Mouse (Mus musculus) E14TG2a.4 (cell line): Measurements from ENCODE around the gene Tenm4.

Experiments used
- CTCF ChIP-seq: conservative IDR thresholded peaks from 2 replicates; pipeline ENCODE4 v1.5.1; 2014; ENCODE audit warnings: low read length
- POU5F1 ChIP-seq: IDR thresholded peaks from 2 replicates; pipeline ENCODE4 v1.6.1; 2014; ENCODE audit warnings: low read length, borderline replicate concordance

DNA sequence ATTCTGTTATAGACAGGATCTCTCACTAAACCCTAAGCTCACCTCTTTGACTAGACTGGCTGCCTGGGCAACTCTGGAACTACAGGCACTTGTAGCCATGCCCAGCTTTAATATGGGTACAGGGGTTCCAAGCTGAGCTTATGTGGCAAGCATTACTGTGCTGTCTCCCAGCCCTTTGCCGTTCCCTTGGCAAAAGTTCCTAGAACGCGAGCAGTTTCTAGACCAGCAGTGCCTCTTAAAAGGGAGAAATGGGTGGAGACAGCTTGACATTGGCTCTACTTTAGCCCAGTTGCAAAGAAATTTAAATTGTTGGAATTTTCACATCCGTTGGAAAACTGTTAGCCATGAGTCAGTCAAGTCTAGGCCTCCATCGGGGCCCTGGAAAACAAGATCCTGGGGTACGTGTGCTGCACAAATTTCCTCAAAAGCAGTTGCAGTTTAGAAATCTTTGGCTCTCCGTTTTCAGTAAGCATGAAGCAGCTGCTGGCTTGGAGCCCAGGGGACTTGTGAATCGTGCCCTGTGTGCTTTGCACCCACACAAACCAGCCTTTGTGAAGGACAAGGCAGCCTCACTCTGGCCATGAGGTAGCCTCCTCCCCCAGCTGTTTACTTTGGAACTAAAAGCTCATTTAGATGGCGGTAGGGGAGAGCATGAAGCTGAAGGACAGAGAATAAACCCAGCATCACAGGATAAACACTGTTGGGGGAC is 625.1 kb downstream of the Tenm4 start:
- TF ChIP-seq CTCF (no peak), POU5F1 (no peak)
